Mouse (Mus musculus): ENCODE results near the gene Gm37240. TPM values are rescaled to one million over a fixed set of nuclear protein-coding genes. Genes with fewer than 3 reads are reported as not detected.
"Not testable (repeated sequence)": the region's sequence is repeated elsewhere in the genome, so short reads cannot be mapped to it uniquely, and the experiment has no call there.

The Gm37240 gene
- polyA plus RNA-seq, 1 experiment from 2014 or later = 0.16 TPM

DNA sequence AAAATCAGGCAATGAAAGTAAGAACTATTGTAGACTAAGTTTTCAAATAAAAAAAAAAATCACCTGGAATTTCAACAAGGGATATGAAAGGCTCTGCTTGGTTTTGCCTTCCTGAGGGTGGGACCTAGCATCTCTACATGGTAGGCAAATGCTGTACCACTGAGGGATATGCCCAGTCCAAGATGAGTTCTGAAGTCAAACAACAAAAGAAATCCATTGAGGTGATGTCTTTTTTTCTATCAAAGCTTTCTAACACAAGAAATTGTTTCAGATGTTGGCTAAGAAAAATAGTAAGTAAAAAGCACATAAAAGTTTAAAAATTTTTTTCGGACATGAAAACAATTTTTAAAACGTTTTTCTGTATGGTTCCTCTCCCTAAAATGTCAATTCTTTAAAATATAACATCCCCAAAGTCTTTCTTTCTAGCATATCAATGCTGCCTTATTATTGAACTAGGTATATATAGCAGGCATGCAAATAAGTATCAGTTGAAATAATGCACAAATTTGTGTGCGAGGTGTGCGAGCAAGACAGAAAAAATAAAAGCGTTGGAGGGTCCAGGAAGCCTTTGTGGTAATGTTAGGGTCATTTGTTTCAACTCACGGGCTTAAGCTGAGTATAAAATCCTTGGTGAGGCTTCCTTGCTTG lies 314.0 kb downstream of the Gm37240 start:
- Histone ChIP-seq H3K4me1 (replicated peaks) (peaks cover 4% of the 10 kb centered on the region; the same call in 1 of the 2 replicates), H3K4me2 (replicated peaks) (peak overlapping the region; percentile 76), H3K27me3 (no peaks in the 10 kb centered on the region), H3K9me3 (no peaks in the 10 kb centered on the region), H3K36me3 (no peaks in the 10 kb centered on the region), H3K9ac (replicated peaks) (no peak overlapping the region), H3K27ac (no peak overlapping the region), H3K4me3 (replicated peaks) (peak overlapping the region; percentile 78)
- ATAC-seq = no peak
- 29% methylated on average over 6 of the region's 6 CpGs for WGBS

DNA sequence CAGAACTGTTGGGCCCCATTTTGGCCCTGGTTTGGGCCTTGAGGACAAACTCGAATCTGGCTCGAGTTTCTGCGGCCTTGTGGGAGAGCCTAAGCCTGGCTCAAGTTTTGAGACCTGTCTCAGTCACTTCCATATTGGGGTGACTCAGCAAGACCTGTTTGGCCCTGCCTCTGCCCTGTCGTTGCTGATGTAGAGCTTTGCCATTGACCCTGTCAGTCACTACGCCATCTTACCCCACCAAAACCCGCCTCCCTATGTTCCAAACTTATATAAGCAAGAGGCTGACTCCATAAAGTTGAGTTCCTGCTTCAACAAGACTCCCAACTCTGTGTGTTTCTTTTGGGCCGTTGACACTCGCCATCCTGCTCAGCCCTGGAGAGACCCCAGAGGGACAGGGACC lies 314.8 kb downstream of the Gm37240 start:
- H3K27ac ChIP-seq; H3K4me2 ChIP-seq (replicated peaks); H3K9me3 ChIP-seq; ATAC-seq; H3K9ac ChIP-seq (replicated peaks); H3K27me3 ChIP-seq; H3K4me1 ChIP-seq (replicated peaks); H3K4me3 ChIP-seq (replicated peaks); H3K36me3 ChIP-seq: not testable (repeated sequence)
- 91% methylated on average over 8 of the region's 8 CpGs for WGBS

DNA sequence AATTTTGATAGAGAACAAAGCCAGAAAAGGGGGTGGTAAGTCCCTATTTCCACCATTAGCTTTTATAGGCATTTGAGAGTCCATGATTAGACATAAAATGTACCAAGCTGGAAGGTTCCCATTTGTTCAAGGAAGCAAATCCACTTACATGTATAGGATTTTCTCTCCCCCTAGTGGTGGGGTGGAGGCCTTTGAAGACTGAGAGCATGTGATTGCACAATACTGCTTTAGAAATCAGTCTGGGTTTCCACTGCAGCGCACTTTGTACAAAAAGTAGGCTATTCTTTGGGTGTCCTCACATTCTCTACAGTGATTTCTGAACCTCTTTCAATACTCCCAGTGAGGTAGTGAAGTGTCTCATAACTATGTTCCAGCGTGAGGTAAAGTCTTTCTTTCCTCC lies 316.0 kb downstream of the Gm37240 start:
- Histone ChIP-seq H3K27me3 (no peaks in the 10 kb centered on the region), H3K4me3 (replicated peaks) (no peak overlapping the region)
- WGBS = 73% methylated on average over 2 of the region's 2 CpGs

DNA sequence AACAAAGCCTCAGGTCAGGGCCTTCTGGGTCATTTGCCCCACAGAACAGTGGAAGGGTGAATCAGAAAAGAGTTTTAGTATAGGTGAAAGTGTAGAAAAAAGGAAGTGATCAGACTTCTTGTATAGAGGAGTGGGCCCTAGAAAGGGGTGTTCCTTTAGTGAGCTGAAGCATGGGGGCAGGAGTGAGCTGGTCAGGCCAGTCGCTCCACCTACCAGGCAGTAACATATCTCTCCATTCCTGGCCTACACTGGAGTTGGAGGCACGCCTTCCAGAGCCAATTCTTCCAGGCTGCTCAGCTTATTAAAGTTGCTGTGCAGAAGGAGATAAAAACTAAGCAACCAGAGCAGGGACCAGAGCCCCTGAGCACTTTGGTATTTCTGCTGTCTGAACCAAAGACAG lies 322.7 kb downstream of the Gm37240 start:
- Histone ChIP-seq H3K4me1 (replicated peaks) (no peaks in the 10 kb centered on the region), H3K36me3 (no peaks in the 10 kb centered on the region), H3K27me3 (no peaks in the 10 kb centered on the region), H3K27ac (no peak overlapping the region), H3K9ac (replicated peaks) (no peak overlapping the region), H3K4me2 (replicated peaks) (no peak overlapping the region), H3K9me3 (no peaks in the 10 kb centered on the region), H3K4me3 (replicated peaks) (no peak overlapping the region)
- no peak for ATAC-seq
- 70% methylated on average over 2 of the region's 2 CpGs for WGBS

More for the DNA sequence above, 316.0 kb downstream of the Gm37240 start:
- Histone ChIP-seq H3K4me2 (replicated peaks) (no peak overlapping the region), H3K4me1 (replicated peaks) (peaks cover 4% of the 10 kb centered on the region; the same call in 1 of the 2 replicates), H3K9me3 (no peaks in the 10 kb centered on the region), H3K36me3 (no peaks in the 10 kb centered on the region), H3K27ac (no peak overlapping the region), H3K9ac (replicated peaks) (no peak overlapping the region)
- no peak for ATAC-seq

DNA sequence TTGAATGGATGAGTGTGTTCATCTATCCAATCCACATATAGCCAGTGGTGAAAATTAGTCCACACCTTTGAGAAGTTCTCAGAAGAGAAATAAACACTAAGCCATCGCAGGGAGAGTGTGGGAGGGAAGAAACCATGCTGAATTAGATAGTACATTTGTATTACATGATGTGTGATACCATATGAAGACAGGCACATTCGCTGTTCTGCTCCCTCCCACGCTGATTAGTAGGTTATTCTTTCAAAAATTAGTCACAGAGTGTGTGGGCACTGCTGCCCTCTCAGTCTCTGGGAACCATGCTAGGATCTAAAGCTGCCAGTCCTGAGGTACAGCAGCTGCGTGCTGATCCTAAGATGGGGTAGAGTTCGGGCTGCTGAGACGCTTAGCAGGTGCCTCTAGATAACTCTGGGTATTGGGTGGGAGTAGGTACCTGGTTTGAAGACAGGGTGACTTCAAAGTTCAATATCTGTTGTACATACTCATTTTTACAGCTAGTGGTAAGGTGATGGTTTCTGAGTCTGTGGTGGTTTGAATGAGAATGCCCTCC lies 333.5 kb downstream of the Gm37240 start:
- Histone ChIP-seq H3K9ac (replicated peaks) (no peak overlapping the region), H3K36me3 (no peaks in the 10 kb centered on the region), H3K4me2 (replicated peaks) (no peak overlapping the region), H3K27ac (no peak overlapping the region), H3K4me3 (replicated peaks) (no peak overlapping the region), H3K9me3 (no peaks in the 10 kb centered on the region), H3K27me3 (no peaks in the 10 kb centered on the region), H3K4me1 (replicated peaks) (no peaks in the 10 kb centered on the region; the same call in 1 of the 2 replicates)
- no peak for ATAC-seq
- 81% methylated on average over 6 of the region's 6 CpGs for WGBS

DNA sequence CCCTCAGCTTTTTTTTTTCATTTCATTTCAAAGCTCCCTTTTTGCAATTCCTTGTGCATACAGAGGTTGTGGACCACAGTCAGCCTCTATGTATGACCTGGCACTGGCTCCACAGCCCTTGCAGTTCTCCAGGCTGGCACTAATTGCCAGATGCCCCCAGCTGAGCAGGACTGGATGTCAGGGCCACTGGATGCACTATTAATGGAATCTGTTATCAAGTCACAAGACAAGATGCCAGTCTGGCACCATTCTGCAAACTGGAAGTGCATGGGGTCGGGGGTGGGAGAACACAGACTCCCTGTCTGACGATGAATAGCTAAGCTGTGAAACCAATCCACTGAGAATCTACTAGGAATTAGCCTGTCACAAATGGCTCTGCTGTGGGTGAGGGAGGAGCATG lies 336.0 kb downstream of the Gm37240 start:
- Histone ChIP-seq H3K9me3 (no peaks in the 10 kb centered on the region), H3K4me1 (replicated peaks) (no peaks in the 10 kb centered on the region; the same call in 1 of the 2 replicates), H3K27ac (no peak overlapping the region), H3K36me3 (no peaks in the 10 kb centered on the region), H3K9ac (replicated peaks) (no peak overlapping the region), H3K4me3 (replicated peaks) (no peak overlapping the region), H3K4me2 (replicated peaks) (no peak overlapping the region), H3K27me3 (no peaks in the 10 kb centered on the region)
- no peak for ATAC-seq
- WGBS = 65% methylated on average over 2 of the region's 2 CpGs

DNA sequence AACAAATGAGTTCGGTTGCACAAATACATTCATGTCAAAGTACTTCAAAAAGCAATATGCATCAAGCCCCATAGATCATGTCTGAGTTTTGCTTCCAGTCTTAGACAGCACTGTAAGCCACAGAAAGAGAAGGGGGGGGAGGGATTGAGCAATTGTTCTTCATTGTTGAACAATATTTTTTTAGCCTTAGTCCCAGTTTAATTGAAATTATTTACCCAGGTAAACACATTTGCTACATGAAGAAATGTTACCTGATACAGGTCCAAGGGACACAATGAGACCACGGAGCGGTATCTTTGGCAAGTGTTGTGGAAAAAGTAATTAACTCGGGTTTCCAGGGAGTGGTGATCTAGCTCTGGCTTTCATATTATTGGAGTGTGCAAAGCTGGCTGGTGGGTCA lies 337.0 kb downstream of the Gm37240 start:
- Histone ChIP-seq H3K4me1 (replicated peaks) (no peaks in the 10 kb centered on the region; the same call in 1 of the 2 replicates), H3K36me3 (no peaks in the 10 kb centered on the region), H3K27me3 (no peaks in the 10 kb centered on the region), H3K27ac (no peak overlapping the region), H3K9me3 (no peaks in the 10 kb centered on the region), H3K4me3 (replicated peaks) (no peak overlapping the region), H3K9ac (replicated peaks) (no peak overlapping the region), H3K4me2 (replicated peaks) (no peak overlapping the region)
- no peak for ATAC-seq
- 83% methylated on average over 4 of the region's 4 CpGs for WGBS

DNA sequence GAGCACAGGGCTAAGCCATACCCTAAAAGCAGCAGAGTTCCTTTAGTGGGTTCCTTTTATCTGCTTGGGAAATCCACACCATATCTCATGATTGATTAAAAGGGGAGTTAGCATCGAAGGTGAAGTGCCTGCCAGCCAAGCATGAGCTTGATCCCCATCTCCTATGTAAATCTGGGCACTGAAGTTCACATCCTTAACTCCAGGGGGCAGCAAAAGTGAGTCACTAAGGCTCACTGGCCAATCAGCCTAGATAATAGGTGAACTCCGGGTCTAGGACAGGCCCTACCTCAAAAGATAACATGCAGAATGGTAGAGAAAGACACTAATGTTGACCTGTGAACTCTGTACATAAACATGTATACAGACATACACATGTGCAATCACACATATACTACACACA lies 343.7 kb downstream of the Gm37240 start:
- ATAC-seq = no peak
- Histone ChIP-seq H3K4me2 (replicated peaks) (no peak overlapping the region), H3K4me3 (replicated peaks) (no peak overlapping the region), H3K27me3 (no peaks in the 10 kb centered on the region), H3K4me1 (replicated peaks) (no peaks in the 10 kb centered on the region), H3K9ac (replicated peaks) (no peak overlapping the region), H3K36me3 (no peaks in the 10 kb centered on the region), H3K27ac (no peak overlapping the region), H3K9me3 (no peaks in the 10 kb centered on the region)
- 56% methylated on average over 2 of the region's 2 CpGs for WGBS

DNA sequence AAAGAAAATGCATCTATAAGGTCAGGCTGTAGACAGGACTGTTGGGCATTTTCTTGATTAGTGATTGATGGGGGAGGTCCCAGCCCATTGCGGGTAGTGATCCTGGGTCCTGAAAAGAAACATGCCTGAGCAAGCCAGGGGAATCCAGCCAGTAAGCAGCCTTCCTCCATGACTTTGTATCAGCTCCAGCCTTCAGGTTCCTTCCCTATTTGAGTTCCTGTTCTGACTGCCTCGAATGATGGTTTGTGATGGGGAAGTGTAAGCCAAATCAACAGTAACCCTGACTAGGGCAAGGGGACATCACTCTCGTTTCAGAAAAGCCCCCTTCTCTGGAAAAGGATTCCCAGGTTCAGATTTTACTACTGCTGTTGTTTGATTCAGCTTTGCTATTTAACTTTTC lies 344.6 kb downstream of the Gm37240 start:
- no peaks in the 10 kb centered on the region for H3K27me3 ChIP-seq
- 69% methylated on average over 3 of the region's 3 CpGs for WGBS
- H3K9me3 ChIP-seq = no peaks in the 10 kb centered on the region
- no peak overlapping the region for H3K4me3 ChIP-seq (replicated peaks)
- no peak overlapping the region for H3K9ac ChIP-seq (replicated peaks)
- H3K36me3 ChIP-seq = no peaks in the 10 kb centered on the region
- ATAC-seq = no peak
- no peaks in the 10 kb centered on the region for H3K4me1 ChIP-seq (replicated peaks)
- no peak overlapping the region for H3K27ac ChIP-seq
- no peak overlapping the region for H3K4me2 ChIP-seq (replicated peaks)

DNA sequence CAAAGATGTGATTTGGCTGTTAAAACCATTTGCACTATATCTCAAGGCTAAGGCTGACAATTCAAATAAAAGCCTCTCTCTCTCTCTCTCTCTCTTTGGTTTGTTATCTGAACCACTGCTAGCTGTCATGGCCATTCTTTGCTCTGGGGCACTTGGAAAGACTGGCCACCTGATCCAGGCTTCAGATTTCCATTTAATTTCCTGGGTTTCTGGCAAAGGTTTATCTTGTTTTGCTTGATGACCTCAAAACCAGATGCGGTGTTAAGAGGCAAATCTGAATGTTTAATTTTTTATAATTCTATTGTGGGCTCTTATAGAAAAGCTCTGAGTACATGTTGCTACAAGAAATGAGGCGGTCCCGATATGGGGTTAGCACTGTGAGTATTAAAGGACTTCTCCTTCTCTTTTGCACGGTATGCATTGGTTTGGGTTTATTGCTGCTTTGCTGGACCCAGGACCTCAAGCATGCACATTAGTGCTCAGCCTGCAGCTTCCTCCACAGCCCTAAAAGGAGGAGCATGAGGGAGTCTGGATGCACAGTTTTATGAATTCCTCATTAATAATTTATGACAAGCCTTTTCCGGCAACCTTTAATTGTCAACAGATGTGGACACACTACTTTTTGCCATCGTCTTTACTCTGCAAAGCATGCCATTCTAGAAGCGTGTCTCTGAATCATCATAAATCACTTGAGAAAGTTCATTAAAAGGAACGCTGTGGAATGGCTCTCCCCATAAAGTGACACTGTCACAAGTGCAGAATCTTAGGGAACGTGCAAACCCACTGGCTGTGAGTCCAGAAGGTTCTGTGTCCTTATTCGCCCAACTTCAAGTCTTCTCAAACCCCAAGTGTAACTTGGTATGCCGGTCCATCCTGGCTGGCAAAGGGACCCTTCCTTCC lies 351.4 kb downstream of the Gm37240 start:
- Histone ChIP-seq H3K4me1 (replicated peaks) (peaks cover 13% of the 10 kb centered on the region; the same call in 1 of the 2 replicates), H3K27ac (no peak overlapping the region), H3K9ac (replicated peaks) (no peak overlapping the region), H3K27me3 (no peaks in the 10 kb centered on the region), H3K4me2 (replicated peaks) (no peak overlapping the region), H3K4me3 (replicated peaks) (no peak overlapping the region), H3K36me3 (no peaks in the 10 kb centered on the region), H3K9me3 (no peaks in the 10 kb centered on the region)
- WGBS = 81% methylated on average over 11 of the region's 11 CpGs
- no peak for ATAC-seq

DNA sequence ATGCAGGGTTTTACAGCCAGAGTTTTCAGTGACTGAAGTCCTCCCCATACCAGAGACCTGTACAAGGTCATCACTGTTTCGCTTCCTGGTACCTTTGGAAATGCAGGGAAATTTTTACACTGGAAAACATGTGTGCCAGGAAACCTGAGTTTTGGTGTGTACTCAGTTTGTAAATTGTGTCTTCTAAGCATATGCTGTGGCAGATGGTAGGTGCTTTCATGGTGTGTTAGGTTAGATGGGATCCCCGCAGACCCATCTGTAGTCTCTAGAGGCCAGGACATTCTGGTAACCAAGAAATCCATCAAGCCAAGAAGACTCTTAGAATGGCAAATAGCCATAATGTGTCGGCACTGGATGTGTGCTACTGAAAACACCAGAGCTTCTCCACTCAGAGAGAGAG lies 352.3 kb downstream of the Gm37240 start:
- H3K9ac ChIP-seq (replicated peaks) = no peak overlapping the region
- ATAC-seq = no peak
- no peak overlapping the region for H3K4me2 ChIP-seq (replicated peaks)
- H3K27me3 ChIP-seq = no peaks in the 10 kb centered on the region
- H3K4me3 ChIP-seq (replicated peaks) = no peak overlapping the region
- no peaks in the 10 kb centered on the region for H3K9me3 ChIP-seq
- H3K36me3 ChIP-seq = no peaks in the 10 kb centered on the region
- WGBS = 85% methylated on average over 3 of the region's 3 CpGs
- H3K27ac ChIP-seq = no peak overlapping the region
- H3K4me1 ChIP-seq (replicated peaks) = peaks cover 13% of the 10 kb centered on the region; the same call in 1 of the 2 replicates

DNA sequence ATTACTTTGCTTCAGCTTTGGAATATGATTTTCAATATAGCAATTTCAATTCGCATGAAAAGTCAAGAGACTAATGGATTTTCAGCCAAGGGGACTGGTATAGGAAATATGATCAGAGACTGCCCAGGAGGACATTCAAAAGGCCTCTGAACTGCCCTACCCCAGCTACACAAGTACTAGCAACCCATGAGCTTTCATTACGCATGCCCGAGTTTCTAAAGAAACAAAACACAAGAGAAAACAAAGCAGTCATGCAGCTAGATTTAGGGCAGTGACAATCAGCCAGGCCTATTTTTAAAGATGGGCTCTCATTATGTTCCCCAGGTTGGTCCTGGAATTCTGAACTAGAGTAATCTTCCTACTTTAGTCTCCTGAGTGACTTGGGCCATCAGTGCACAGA lies 354.9 kb downstream of the Gm37240 start:
- peaks cover 13% of the 10 kb centered on the region; the same call in 1 of the 2 replicates for H3K4me1 ChIP-seq (replicated peaks)
- WGBS = 54% methylated on average over 3 of the region's 3 CpGs
- ATAC-seq = no peak

More for the DNA sequence above, 354.9 kb downstream of the Gm37240 start:
- H3K27ac ChIP-seq = no peak overlapping the region
- no peak overlapping the region for H3K4me3 ChIP-seq (replicated peaks)
- no peaks in the 10 kb centered on the region for H3K27me3 ChIP-seq
- no peak overlapping the region for H3K9ac ChIP-seq (replicated peaks)
- H3K4me2 ChIP-seq (replicated peaks) = no peak overlapping the region
- no peaks in the 10 kb centered on the region for H3K9me3 ChIP-seq
- no peaks in the 10 kb centered on the region for H3K36me3 ChIP-seq

All from midbrain, embryonic 13.5 days (tissue).